Mouse (Mus musculus) G1E-ER4 (cell line): ENCODE results near the gene Gm4894. TPM values are rescaled to one million over a fixed set of nuclear protein-coding genes. Genes with fewer than 3 reads are reported as not detected.

Experiments used
- GATA1 ChIP-seq: IDR thresholded peaks from one replicate; pipeline ENCODE4 v1.8.0; 2012; ENCODE audit warnings: low read length, inconsistent platforms
- polyA plus RNA-seq: library from polyadenylated mRNA; stranded (reverse); fragments of >175 nt; gene quantifications from 2 replicates; pipeline ENCODE4 v1.2.3, GENCODE M21; 2012

The Gm4894 gene
- not detected in 2 replicates for polyA plus RNA-seq

- TF ChIP-seq GATA1: no peak
Measured at GRCm38 (mm10) chr9:49250231-49250630, at the start of gene Gm4894. Gm4894 (plus strand) TSS chr9:49250531.

GRCm38 (mm10) chr9:49206331-49206730, 44.0 kb upstream of the Gm4894 start:
- no peak for TF ChIP-seq GATA1

- no peak for TF ChIP-seq GATA1
Measured at GRCm38 (mm10) chr9:49211493-49211892, 38.8 kb upstream of the Gm4894 start.

GRCm38 (mm10) chr9:49214734-49215133, 35.6 kb upstream of the Gm4894 start:
- TF ChIP-seq GATA1: no peak

GRCm38 (mm10) chr9:49217626-49218607, 32.4 kb upstream of the Gm4894 start:
- no peak for TF ChIP-seq GATA1

GRCm38 (mm10) chr9:49224488-49224887, 25.8 kb upstream of the Gm4894 start:
- TF ChIP-seq GATA1: no peak

GRCm38 (mm10) chr9:49227442-49227841, 22.9 kb upstream of the Gm4894 start:
- no peak for TF ChIP-seq GATA1

GRCm38 (mm10) chr9:49229054-49229453, 21.3 kb upstream of the Gm4894 start:
- no peak for TF ChIP-seq GATA1

GRCm38 (mm10) chr9:49246839-49247238, 3.5 kb upstream of the Gm4894 start:
- no peak for TF ChIP-seq GATA1

GRCm38 (mm10) chr9:49268949-49269348, 18.6 kb downstream of the Gm4894 start:
- no peak for TF ChIP-seq GATA1

GRCm38 (mm10) chr9:49273566-49273965, 23.2 kb downstream of the Gm4894 start:
- no peak for TF ChIP-seq GATA1

- TF ChIP-seq GATA1: no peak
Measured at GRCm38 (mm10) chr9:49275976-49276375, 25.6 kb downstream of the Gm4894 start.

GRCm38 (mm10) chr9:49276542-49277334, 26.4 kb downstream of the Gm4894 start:
- no peak for TF ChIP-seq GATA1

GRCm38 (mm10) chr9:49295101-49295500, 44.8 kb downstream of the Gm4894 start:
- TF ChIP-seq GATA1: no peak

GRCm38 (mm10) chr9:49307576-49307975, 57.2 kb downstream of the Gm4894 start:
- no peak for TF ChIP-seq GATA1

GRCm38 (mm10) chr9:49310821-49311220, 60.5 kb downstream of the Gm4894 start:
- no peak for TF ChIP-seq GATA1
